Mouse (Mus musculus): Measurements from ENCODE around the gene Camkk2. TPM values are rescaled to one million over a fixed set of nuclear protein-coding genes. Genes with fewer than 3 reads are reported as not detected.

The Camkk2 gene
- polyA plus RNA-seq, 1 experiment from 2014 or later, result 36.2 TPM

- Histone ChIP-seq H3K27me3 (ENCODE audit: insufficient read depth, low read length) (no peaks in the 10 kb centered on the region), H3K9me3 (ENCODE audit: low read depth, low read length) (no peaks in the 10 kb centered on the region), H3K4me3 (ENCODE audit: low read depth, low read length) (no peak overlapping the region; the same call in 1 of the 2 replicates), H3K9ac (0 out of 2 replicates have a peak overlapping the region, but pooled peaks have one; percentile 23), H3K27ac (ENCODE audit: low read depth) (peak overlapping the region; percentile 81), H3K4me1 (ENCODE audit: insufficient read depth) (no peaks in the 10 kb centered on the region), H3K4me2 (peak overlapping the region; percentile 44), H3K36me3 (ENCODE audit: insufficient read depth) (peaks cover 13% of the 10 kb centered on the region; the same call in 1 of the 2 replicates)
- 53% methylated on average over 29 of the region's 29 CpGs for WGBS
- peak; percentile 42; the same call in 1 of the 2 replicates for ATAC-seq (ENCODE audit: insufficient read depth)
- TF ChIP-seq CTCF (IDR thresholded peaks at IDR 0.05; ENCODE audit: low read depth), result no peak
- DNase-seq, result peak; percentile 63
Observed at GRCm38 (mm10) chr5:122763271-122764031, 15.8 kb downstream of the Camkk2 start.

GRCm38 (mm10) chr5:122756680-122757079 is 22.5 kb downstream of the Camkk2 start:
- no peaks in the 10 kb centered on the region for H3K27me3 ChIP-seq (ENCODE audit: insufficient read depth, low read length)
- H3K36me3 ChIP-seq (ENCODE audit: insufficient read depth), result peaks cover 50% of the 10 kb centered on the region
- no peak overlapping the region for H3K4me3 ChIP-seq (ENCODE audit: low read depth, low read length)
- no peak overlapping the region for H3K27ac ChIP-seq (ENCODE audit: low read depth)
- ATAC-seq (ENCODE audit: insufficient read depth) (no peak), DNase-seq (no peak)
- H3K4me2 ChIP-seq, result no peak overlapping the region
- TF ChIP-seq CTCF (IDR thresholded peaks at IDR 0.05; ENCODE audit: low read depth), result no peak
- H3K4me1 ChIP-seq (ENCODE audit: insufficient read depth), result no peaks in the 10 kb centered on the region
- no peaks in the 10 kb centered on the region for H3K9me3 ChIP-seq (ENCODE audit: low read depth, low read length)
- H3K9ac ChIP-seq, result no peak overlapping the region
- 79% methylated on average over 7 of the region's 7 CpGs for WGBS

GRCm38 (mm10) chr5:122756144-122756543 is 23.1 kb downstream of the Camkk2 start:
- Histone ChIP-seq H3K4me1 (ENCODE audit: insufficient read depth) (no peaks in the 10 kb centered on the region), H3K9ac (no peak overlapping the region), H3K27ac (ENCODE audit: low read depth) (no peak overlapping the region), H3K4me2 (no peak overlapping the region), H3K4me3 (ENCODE audit: low read depth, low read length) (no peak overlapping the region), H3K9me3 (ENCODE audit: low read depth, low read length) (no peaks in the 10 kb centered on the region), H3K27me3 (ENCODE audit: insufficient read depth, low read length) (no peaks in the 10 kb centered on the region), H3K36me3 (ENCODE audit: insufficient read depth) (peaks cover 50% of the 10 kb centered on the region)
- DNase-seq (no peak), ATAC-seq (ENCODE audit: insufficient read depth) (no peak)
- TF ChIP-seq CTCF (IDR thresholded peaks at IDR 0.05; ENCODE audit: low read depth), result no peak
- WGBS, result 64% methylated on average over 6 of the region's 6 CpGs

DNA sequence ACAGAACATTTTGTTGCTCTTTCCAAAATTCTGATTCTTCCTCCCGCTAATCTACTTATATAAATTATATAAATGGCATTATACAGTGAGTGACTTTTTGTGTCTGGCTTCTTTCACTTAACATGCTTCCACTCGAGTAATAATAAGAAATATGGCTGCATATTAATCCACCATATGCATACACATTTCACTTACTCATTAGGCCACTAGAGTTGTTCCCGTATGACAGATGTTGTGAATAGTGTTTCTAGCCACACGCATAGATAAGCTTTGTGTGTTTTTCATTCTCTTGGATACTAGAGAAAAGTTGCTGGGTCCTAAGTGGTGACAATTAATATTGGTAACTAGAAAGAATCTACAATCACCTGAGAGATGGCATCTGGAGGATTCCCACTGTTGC is 23.6 kb downstream of the Camkk2 start:
- H3K27ac ChIP-seq (ENCODE audit: low read depth), result no peak overlapping the region
- no peak for TF ChIP-seq CTCF (IDR thresholded peaks at IDR 0.05; ENCODE audit: low read depth)
- no peak overlapping the region for H3K9ac ChIP-seq
- H3K36me3 ChIP-seq (ENCODE audit: insufficient read depth), result peaks cover 50% of the 10 kb centered on the region
- no peaks in the 10 kb centered on the region for H3K9me3 ChIP-seq (ENCODE audit: low read depth, low read length)
- 96% methylated on average over 4 of the region's 4 CpGs for WGBS
- no peak overlapping the region for H3K4me2 ChIP-seq
- H3K4me3 ChIP-seq (ENCODE audit: low read depth, low read length), result no peak overlapping the region
- no peaks in the 10 kb centered on the region for H3K27me3 ChIP-seq (ENCODE audit: insufficient read depth, low read length)
- ATAC-seq (ENCODE audit: insufficient read depth) (no peak), DNase-seq (no peak)
- no peaks in the 10 kb centered on the region for H3K4me1 ChIP-seq (ENCODE audit: insufficient read depth)

- 75% methylated on average over 16 of the region's 16 CpGs for WGBS
- no peak for ATAC-seq (ENCODE audit: insufficient read depth)
- Histone ChIP-seq H3K27ac (ENCODE audit: low read depth) (no peak overlapping the region), H3K36me3 (ENCODE audit: insufficient read depth) (peaks cover 50% of the 10 kb centered on the region), H3K9me3 (ENCODE audit: low read depth, low read length) (no peaks in the 10 kb centered on the region), H3K9ac (no peak overlapping the region), H3K27me3 (ENCODE audit: insufficient read depth, low read length) (no peaks in the 10 kb centered on the region), H3K4me2 (no peak overlapping the region), H3K4me1 (ENCODE audit: insufficient read depth) (no peaks in the 10 kb centered on the region), H3K4me3 (ENCODE audit: low read depth, low read length) (no peak overlapping the region)
- DNase-seq, result peak; percentile 32
- no peak for TF ChIP-seq CTCF (IDR thresholded peaks at IDR 0.05; ENCODE audit: low read depth)
Observed at GRCm38 (mm10) chr5:122754477-122754876, 24.7 kb downstream of the Camkk2 start.

DNA sequence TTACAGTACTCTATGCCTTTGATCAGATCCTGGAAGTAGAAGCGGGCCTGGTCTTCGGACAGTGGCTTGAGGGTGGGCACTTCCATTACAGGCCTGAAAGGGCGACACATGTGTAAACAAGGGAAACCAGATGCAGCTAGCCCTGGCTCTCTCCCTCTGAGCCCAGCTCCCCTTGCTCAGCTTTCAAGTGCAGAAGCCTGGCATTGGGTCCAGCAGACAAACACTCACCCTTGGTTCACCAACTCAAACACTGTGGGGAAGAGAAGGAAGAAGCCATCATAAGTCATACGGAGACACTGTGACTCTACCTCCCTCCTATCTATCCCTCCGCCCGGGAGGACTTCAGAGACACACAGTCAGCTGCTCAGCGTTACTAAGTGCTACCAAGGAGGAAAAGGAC is 31.3 kb downstream of the Camkk2 start:
- no peak overlapping the region for H3K27ac ChIP-seq (ENCODE audit: low read depth)
- DNase-seq (no peak), ATAC-seq (ENCODE audit: insufficient read depth) (no peak)
- WGBS, result 79% methylated on average over 7 of the region's 7 CpGs
- no peak overlapping the region for H3K4me3 ChIP-seq (ENCODE audit: low read depth, low read length)
- no peak for TF ChIP-seq CTCF (IDR thresholded peaks at IDR 0.05; ENCODE audit: low read depth)
- no peak overlapping the region for H3K9ac ChIP-seq
- H3K9me3 ChIP-seq (ENCODE audit: low read depth, low read length), result no peaks in the 10 kb centered on the region
- H3K36me3 ChIP-seq (ENCODE audit: insufficient read depth), result peaks cover 57% of the 10 kb centered on the region
- no peaks in the 10 kb centered on the region for H3K4me1 ChIP-seq (ENCODE audit: insufficient read depth)
- H3K4me2 ChIP-seq, result no peak overlapping the region
- no peaks in the 10 kb centered on the region for H3K27me3 ChIP-seq (ENCODE audit: insufficient read depth, low read length)

- Histone ChIP-seq H3K27me3 (ENCODE audit: insufficient read depth, low read length) (no peaks in the 10 kb centered on the region), H3K27ac (ENCODE audit: low read depth) (no peak overlapping the region), H3K9me3 (ENCODE audit: low read depth, low read length) (no peaks in the 10 kb centered on the region), H3K9ac (no peak overlapping the region), H3K36me3 (ENCODE audit: insufficient read depth) (peaks cover 65% of the 10 kb centered on the region), H3K4me2 (no peak overlapping the region), H3K4me1 (ENCODE audit: insufficient read depth) (no peaks in the 10 kb centered on the region), H3K4me3 (ENCODE audit: low read depth, low read length) (no peak overlapping the region)
- DNase-seq (no peak), ATAC-seq (ENCODE audit: insufficient read depth) (no peak)
- TF ChIP-seq CTCF (IDR thresholded peaks at IDR 0.05; ENCODE audit: low read depth), result no peak
- 75% methylated on average over 13 of the region's 13 CpGs for WGBS
Observed at GRCm38 (mm10) chr5:122743880-122744422, 35.3 kb downstream of the Camkk2 start.
